Mouse (Mus musculus) heart, adult 2 months (tissue): ENCODE measurements around the gene Map4k5.

ENCODE experiments used
- CTCF ChIP-seq: fragments of 200-600 bp; IDR thresholded peaks from 2 replicates; pipeline ENCODE4 v1.8.1; 2022; ENCODE audit warnings: antibody characterized with exemption, mild to moderate bottlenecking, moderate library complexity
- EP300 ChIP-seq: fragments of 200-500 bp; IDR thresholded peaks from 2 replicates; pipeline ENCODE4 v1.6.1; 2011; ENCODE audit warnings: low read depth, low read length, control low read depth; ENCODE audit not compliant: insufficient read depth
- POLR2A ChIP-seq: fragments of 200-500 bp; IDR thresholded peaks from 2 replicates; pipeline ENCODE4 v1.6.1; 2011; ENCODE audit warnings: mild to moderate bottlenecking, low read depth, low read length, control low read depth; ENCODE audit not compliant: insufficient read depth

DNA sequence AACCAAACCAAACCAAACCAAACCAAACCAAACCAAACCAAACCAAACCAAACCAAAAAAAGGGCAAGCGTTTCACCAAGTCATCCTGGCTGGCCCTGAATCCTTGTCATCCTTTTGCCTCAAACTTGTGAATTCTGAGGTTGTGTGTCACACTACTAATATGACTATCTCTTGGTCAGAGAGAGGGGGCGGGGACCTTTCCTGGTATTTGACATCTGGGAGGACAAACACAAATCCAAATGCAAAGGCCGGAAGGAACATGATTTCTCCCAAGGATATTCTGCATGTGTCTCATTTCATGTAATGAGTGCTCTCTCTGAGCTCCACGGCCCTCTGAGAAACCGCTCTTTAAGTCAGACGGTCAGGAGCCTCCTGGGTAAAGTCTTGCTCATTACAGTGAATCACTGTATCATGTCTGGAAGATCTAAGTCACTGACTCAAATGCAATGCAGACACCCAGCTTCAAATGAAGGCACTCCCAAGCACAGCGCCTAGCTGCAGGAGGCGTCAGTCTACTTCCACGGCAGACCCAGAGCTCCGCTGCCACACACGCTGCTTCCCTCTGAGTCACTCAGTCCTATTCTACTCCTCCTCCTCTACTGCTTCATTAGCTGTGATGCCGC is 58.9 kb downstream of the Map4k5 start:
- TF ChIP-seq CTCF, result no peak
- TF ChIP-seq POLR2A, result no peak
- no peak for TF ChIP-seq EP300
